Mouse (Mus musculus): Measurements from ENCODE around the gene Zmynd8. TPM values are rescaled to one million over a fixed set of nuclear protein-coding genes. Genes with fewer than 3 reads are reported as not detected.

Gene Zmynd8
- total RNA-seq, 2 experiments from 2014 or later = 33.7 to 53.0 TPM

GRCm38 (mm10) chr2:165881220-165881584 lies 17.6 kb downstream of the Zmynd8 start:
- ATAC-seq (replicated peaks; ENCODE audit: poor library complexity, severe bottlenecking) = no peak

- no peak for ATAC-seq (replicated peaks; ENCODE audit: poor library complexity, severe bottlenecking)
These were observed 18.2 kb downstream of the Zmynd8 start for GRCm38 (mm10) chr2:165880501-165881182.

GRCm38 (mm10) chr2:165879403-165880178 lies 19.2 kb downstream of the Zmynd8 start:
- ATAC-seq (replicated peaks; ENCODE audit: poor library complexity, severe bottlenecking) = no peak

GRCm38 (mm10) chr2:165878907-165879361 lies 19.9 kb downstream of the Zmynd8 start:
- ATAC-seq (replicated peaks; ENCODE audit: poor library complexity, severe bottlenecking) = no peak

- no peak for ATAC-seq (replicated peaks; ENCODE audit: poor library complexity, severe bottlenecking)
These were observed 20.7 kb downstream of the Zmynd8 start for GRCm38 (mm10) chr2:165878021-165878585.

- ATAC-seq (replicated peaks; ENCODE audit: poor library complexity, severe bottlenecking) = no peak
These were observed 21.6 kb downstream of the Zmynd8 start for GRCm38 (mm10) chr2:165877180-165877579.

- no peak for ATAC-seq (replicated peaks; ENCODE audit: poor library complexity, severe bottlenecking)
These were observed 22.5 kb downstream of the Zmynd8 start for GRCm38 (mm10) chr2:165876201-165876918.

GRCm38 (mm10) chr2:165875406-165875955 lies 23.3 kb downstream of the Zmynd8 start:
- ATAC-seq (replicated peaks; ENCODE audit: poor library complexity, severe bottlenecking) = no peak

GRCm38 (mm10) chr2:165874461-165875339 lies 24.1 kb downstream of the Zmynd8 start:
- peak; percentile 70 for ATAC-seq (replicated peaks; ENCODE audit: poor library complexity, severe bottlenecking)

- ATAC-seq (replicated peaks; ENCODE audit: poor library complexity, severe bottlenecking) = no peak
These were observed 25.0 kb downstream of the Zmynd8 start for GRCm38 (mm10) chr2:165873777-165874176.

GRCm38 (mm10) chr2:165873196-165873595 lies 25.6 kb downstream of the Zmynd8 start:
- no peak for ATAC-seq (replicated peaks; ENCODE audit: poor library complexity, severe bottlenecking)

- no peak for ATAC-seq (replicated peaks; ENCODE audit: poor library complexity, severe bottlenecking)
These were observed 29.6 kb downstream of the Zmynd8 start for GRCm38 (mm10) chr2:165869257-165869656.

- peak; percentile 42; the same call in 1 of the 2 replicates for ATAC-seq (replicated peaks; ENCODE audit: poor library complexity, severe bottlenecking)
These were observed 30.2 kb downstream of the Zmynd8 start for GRCm38 (mm10) chr2:165868522-165869175.

- ATAC-seq (replicated peaks; ENCODE audit: poor library complexity, severe bottlenecking) = no peak
These were observed 31.3 kb downstream of the Zmynd8 start for GRCm38 (mm10) chr2:165867549-165867948.

GRCm38 (mm10) chr2:165866951-165867387 lies 31.8 kb downstream of the Zmynd8 start:
- ATAC-seq (replicated peaks; ENCODE audit: poor library complexity, severe bottlenecking) = no peak

GRCm38 (mm10) chr2:165866412-165866811 lies 32.4 kb downstream of the Zmynd8 start:
- no peak for ATAC-seq (replicated peaks; ENCODE audit: poor library complexity, severe bottlenecking)

- no peak for ATAC-seq (replicated peaks; ENCODE audit: poor library complexity, severe bottlenecking)
These were observed 34.0 kb downstream of the Zmynd8 start for GRCm38 (mm10) chr2:165864769-165865168.

- no peak for ATAC-seq (replicated peaks; ENCODE audit: poor library complexity, severe bottlenecking)
These were observed 36.9 kb downstream of the Zmynd8 start for GRCm38 (mm10) chr2:165861683-165862594.

Data from granulocyte monocyte progenitor cell, adult 5-6 weeks (primary cell).